Mouse (Mus musculus): ENCODE data around the gene Sar1a.

DNA sequence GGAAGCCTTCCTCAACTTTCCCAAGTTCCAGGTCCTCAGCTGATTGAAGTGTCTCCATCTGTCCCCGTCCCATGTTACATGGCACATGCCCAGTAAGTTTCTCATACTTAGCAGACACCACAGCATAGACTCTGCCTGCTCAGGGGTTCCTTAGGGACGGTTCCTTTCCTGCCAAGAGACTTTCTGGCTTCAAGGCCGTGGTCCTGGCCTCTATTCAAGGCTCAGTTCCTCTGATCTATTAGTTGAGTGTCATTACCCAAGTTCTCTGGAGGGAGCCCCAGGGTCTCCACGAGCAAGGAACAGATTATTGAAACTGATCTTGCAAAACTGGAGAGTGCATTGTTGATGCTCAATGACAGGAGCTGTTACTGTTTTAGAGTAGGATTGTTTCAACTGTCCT lies 24.6 kb downstream of the Sar1a start:
- no peak for TF ChIP-seq CTCF (IDR thresholded peaks at IDR 0.05; ENCODE audit: low read depth)
- no peak for TF ChIP-seq EP300 (optimal IDR thresholded peaks at IDR 0.05)
